Mouse (Mus musculus) liver, adult 2 months (tissue): ENCODE data around the gene Col1a2. TPM values are rescaled to one million over a fixed set of nuclear protein-coding genes. Genes with fewer than 3 reads are reported as not detected.

Experiments used
- DNase-seq: peaks from one replicate; pipeline ENCODE4 v3.0.0-alpha.2; 2011; ENCODE audit warnings: low read depth, low spot score; ENCODE audit errors: extremely low read depth
- H3K27ac ChIP-seq: fragments of 200-500 bp; replicated peaks from 2 replicates; pipeline ENCODE4 v1.5.1; 2012; ENCODE audit warnings: low read depth, mild to moderate bottlenecking, control low read depth, inconsistent platforms, low read length; ENCODE audit not compliant: insufficient read depth
- H3K27me3 ChIP-seq: fragments of 200-500 bp; 2 replicates; pipeline ENCODE4 v1.6.1; 2012; ENCODE audit warnings: mild to moderate bottlenecking, moderate library complexity, low read length, inconsistent platforms; ENCODE audit not compliant: control insufficient read depth, insufficient read depth
- H3K36me3 ChIP-seq: fragments of 200-500 bp; 2 replicates; pipeline ENCODE4 v1.6.1; 2012; ENCODE audit warnings: low read length, inconsistent platforms; ENCODE audit not compliant: control insufficient read depth, insufficient read depth
- H3K4me1 ChIP-seq: fragments of 200-500 bp; 2 replicates; pipeline ENCODE4 v1.6.1; 2011; ENCODE audit warnings: low read length; ENCODE audit not compliant: control insufficient read depth, insufficient read depth
- H3K4me3 ChIP-seq: fragments of 200-500 bp; 2 replicates; pipeline ENCODE4 v1.5.1; 2011; ENCODE audit warnings: low read depth, mild to moderate bottlenecking, control low read depth, low read length, moderate library complexity; ENCODE audit not compliant: insufficient read depth
- H3K79me2 ChIP-seq: fragments of 200-500 bp; 2 replicates; pipeline ENCODE4 v1.6.1; 2012; ENCODE audit warnings: inconsistent platforms, mild to moderate bottlenecking, low read length, moderate library complexity; ENCODE audit not compliant: control insufficient read depth, insufficient read depth
- H3K9ac ChIP-seq: fragments of 200-500 bp; 2 replicates; pipeline ENCODE4 v1.6.1; 2012; ENCODE audit warnings: low read depth, mild to moderate bottlenecking, control low read depth, inconsistent platforms, low read length
- CTCF ChIP-seq: fragments of 200-500 bp; IDR thresholded peaks from 2 replicates; pipeline ENCODE4 v1.5.1; 2011; ENCODE audit warnings: low read depth, low read length, control low read depth
- POLR2A ChIP-seq: fragments of 200-500 bp; IDR thresholded peaks from 2 replicates; pipeline ENCODE4 v1.6.1; 2011; ENCODE audit warnings: low read length, control low read depth; ENCODE audit not compliant: insufficient read depth; ENCODE audit errors: extremely low read depth
- WGBS: fragments of 180-500 bp; shearing (Covaris S2); methylation state at CpG from one replicate; pipeline ENCODE4 v1.1.7; 2018; 5-methylcytosine and 5-hydroxymethylcytosine counted together
- polyA plus RNA-seq: library from polyadenylated mRNA; depleted of rRNA; stranded (reverse); fragments of >200 nt; gene quantifications from 2 replicates; pipeline ENCODE4 v1.2.3, GENCODE M21; 2012
- total RNA-seq: library from RNA; depleted of rRNA; stranded (reverse); fragments of >200 nt; gene quantifications from 2 replicates; pipeline ENCODE4 v1.2.3, GENCODE M21; 2014

Col1a2 gene
- total and polyA plus RNA-seq, 2 experiments = 4.6 to 8.1 TPM

DNA sequence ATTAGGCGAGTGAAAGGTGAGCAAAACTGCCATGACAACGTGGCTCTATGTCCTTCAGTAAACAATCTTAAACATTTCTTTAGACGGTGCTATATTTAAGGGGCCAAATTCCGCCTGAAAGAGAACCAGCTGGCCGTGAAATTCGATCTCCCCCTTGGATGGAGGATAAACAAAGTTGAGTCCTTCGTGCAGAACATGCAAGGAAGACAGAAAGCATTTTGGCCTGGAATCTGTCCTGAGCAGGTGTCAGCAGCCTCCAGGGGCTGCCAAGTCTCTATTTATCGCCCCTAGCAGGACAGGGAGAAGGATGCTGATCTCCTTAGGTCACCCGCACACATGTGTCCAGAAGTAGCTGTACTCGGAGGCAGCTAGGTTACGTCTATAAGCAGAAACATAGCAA, 56.5 kb downstream of the Col1a2 start:
- TF ChIP-seq POLR2A (no peak), CTCF (no peak)
- no peak overlapping the region for H3K4me3 ChIP-seq
- no peak for DNase-seq
- H3K27ac ChIP-seq = no peak overlapping the region
- H3K36me3 ChIP-seq = no peaks in the 10 kb centered on the region
- H3K9ac ChIP-seq = no peak overlapping the region
- peaks cover 2% of the 10 kb centered on the region; the same call in 1 of the 2 replicates for H3K4me1 ChIP-seq
- no peaks in the 10 kb centered on the region for H3K27me3 ChIP-seq
- H3K79me2 ChIP-seq = no peaks in the 10 kb centered on the region
- WGBS = 63% methylated on average over 11 of the region's 11 CpGs

DNA sequence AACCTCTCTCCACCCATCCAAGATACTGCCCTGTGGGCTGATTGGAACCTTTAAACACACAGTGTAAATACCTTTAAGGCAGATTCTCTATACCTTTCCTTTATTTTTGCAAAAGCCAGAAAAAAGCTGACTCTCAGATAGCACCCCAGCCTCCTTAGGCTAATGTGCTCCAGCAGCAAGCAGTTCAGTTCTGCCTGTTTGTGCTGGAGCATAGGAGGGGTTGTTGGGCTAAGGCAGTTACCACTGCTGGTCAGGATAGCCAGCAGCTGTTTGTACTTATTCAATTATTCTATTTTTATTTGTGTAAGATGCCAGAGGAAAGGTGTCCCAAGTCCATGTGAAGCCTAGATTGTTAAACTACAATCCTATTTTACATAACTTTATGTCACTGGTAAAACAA, 57.0 kb downstream of the Col1a2 start:
- H3K4me1 ChIP-seq = peaks cover 2% of the 10 kb centered on the region; the same call in 1 of the 2 replicates
- no peaks in the 10 kb centered on the region for H3K79me2 ChIP-seq
- no peak overlapping the region for H3K9ac ChIP-seq
- H3K27ac ChIP-seq = no peak overlapping the region
- no peaks in the 10 kb centered on the region for H3K36me3 ChIP-seq
- H3K4me3 ChIP-seq = no peak overlapping the region
- TF ChIP-seq CTCF (no peak), POLR2A (no peak)
- DNase-seq = no peak
- no peaks in the 10 kb centered on the region for H3K27me3 ChIP-seq

DNA sequence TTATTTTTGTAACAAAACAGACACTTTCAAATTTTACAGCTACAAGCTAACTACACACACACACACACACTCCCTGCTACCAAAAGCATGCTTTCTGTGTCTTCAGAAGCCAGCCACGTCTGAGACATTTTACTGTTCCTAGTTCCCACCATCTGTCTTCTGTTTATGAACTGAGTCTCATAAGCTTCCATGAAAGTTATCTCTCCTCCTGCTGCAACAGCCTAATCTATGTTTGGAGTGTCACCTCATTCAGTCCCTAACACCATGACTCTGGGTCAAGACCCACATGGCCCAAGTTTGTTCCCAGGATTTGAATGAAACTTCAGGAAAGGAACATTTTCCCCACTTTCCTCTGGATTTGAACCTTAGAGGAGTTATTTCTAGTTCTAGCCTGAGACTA, 57.8 kb downstream of the Col1a2 start:
- TF ChIP-seq POLR2A = no peak
- no peak for TF ChIP-seq CTCF
- Histone ChIP-seq H3K79me2 (no peaks in the 10 kb centered on the region), H3K4me3 (no peak overlapping the region), H3K9ac (no peak overlapping the region), H3K27me3 (no peaks in the 10 kb centered on the region), H3K27ac (no peak overlapping the region), H3K4me1 (peaks cover 2% of the 10 kb centered on the region; the same call in 1 of the 2 replicates), H3K36me3 (no peaks in the 10 kb centered on the region)
- 74% methylated on average over 1 of the region's 1 CpGs for WGBS
- DNase-seq = no peak

DNA sequence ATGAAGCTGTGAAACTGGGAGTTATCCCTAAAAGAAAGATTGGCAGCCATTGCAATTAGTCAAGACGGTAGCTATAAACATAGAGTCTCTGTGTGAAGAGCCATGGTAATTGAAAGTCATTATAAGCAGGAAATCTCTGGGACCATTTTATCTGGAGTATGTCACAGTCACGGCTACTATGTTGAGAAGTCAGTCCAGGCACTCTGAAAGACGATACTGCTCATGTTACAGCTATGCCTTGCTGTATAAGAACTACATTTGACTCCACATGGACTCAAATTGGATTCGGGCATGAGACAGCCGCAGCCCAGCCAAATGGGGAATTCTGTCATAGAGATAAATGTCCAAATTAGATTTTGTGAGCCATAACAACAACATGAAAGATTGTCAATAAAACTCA, 58.9 kb downstream of the Col1a2 start:
- no peak overlapping the region for H3K27ac ChIP-seq
- H3K9ac ChIP-seq = no peak overlapping the region
- H3K27me3 ChIP-seq = no peaks in the 10 kb centered on the region
- 87% methylated on average over 5 of the region's 5 CpGs for WGBS
- TF ChIP-seq POLR2A (no peak), CTCF (no peak)
- H3K4me3 ChIP-seq = no peak overlapping the region
- H3K79me2 ChIP-seq = no peaks in the 10 kb centered on the region
- DNase-seq = no peak
- no peaks in the 10 kb centered on the region for H3K4me1 ChIP-seq
- H3K36me3 ChIP-seq = no peaks in the 10 kb centered on the region

DNA sequence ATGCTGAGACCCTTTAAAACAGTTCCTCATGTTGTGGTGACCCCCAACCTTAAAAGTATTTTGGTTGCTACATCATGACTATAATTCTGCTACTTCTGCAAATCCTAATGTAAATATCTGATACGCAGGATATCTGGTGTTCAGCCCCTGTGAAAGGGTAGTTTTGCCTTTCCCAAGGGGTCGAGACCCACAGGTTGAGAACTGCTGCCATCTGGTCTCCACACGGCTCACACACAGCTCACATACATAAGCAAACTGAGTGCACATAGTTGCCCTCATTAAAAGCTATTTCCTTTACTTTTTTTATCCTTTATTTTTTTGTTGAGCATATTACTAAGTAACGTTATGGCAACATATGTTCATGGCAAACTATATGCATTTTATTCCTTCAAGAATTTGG, 65.8 kb downstream of the Col1a2 start:
- H3K9ac ChIP-seq = no peak overlapping the region
- no peak overlapping the region for H3K4me3 ChIP-seq
- 80% methylated on average over 4 of the region's 4 CpGs for WGBS
- H3K27me3 ChIP-seq = no peaks in the 10 kb centered on the region
- no peaks in the 10 kb centered on the region for H3K4me1 ChIP-seq
- no peaks in the 10 kb centered on the region for H3K79me2 ChIP-seq
- H3K36me3 ChIP-seq = no peaks in the 10 kb centered on the region
- H3K27ac ChIP-seq = no peak overlapping the region
- TF ChIP-seq CTCF (no peak), POLR2A (no peak)
- DNase-seq = no peak

DNA sequence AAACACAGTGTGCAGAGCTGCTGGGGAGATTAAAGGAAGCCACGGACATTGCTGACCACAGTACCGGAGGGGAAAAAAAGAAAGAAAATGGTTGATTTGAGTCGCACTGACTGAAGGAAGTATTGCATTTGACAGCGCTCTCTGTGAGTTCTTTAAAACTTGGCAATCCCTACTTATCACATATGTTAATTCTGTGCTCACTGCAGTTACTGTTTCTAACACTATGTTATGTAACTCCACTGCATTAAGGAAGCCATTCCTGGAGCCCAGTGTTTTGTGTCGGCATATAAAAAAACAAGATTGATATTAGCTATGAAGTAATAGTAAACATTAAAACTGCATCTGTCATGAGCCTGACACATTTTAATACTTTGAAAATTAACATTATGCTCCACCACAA, 73.1 kb downstream of the Col1a2 start:
- H3K27ac ChIP-seq = no peak overlapping the region
- H3K4me3 ChIP-seq = no peak overlapping the region
- H3K79me2 ChIP-seq = no peaks in the 10 kb centered on the region
- no peak for DNase-seq
- 86% methylated on average over 5 of the region's 5 CpGs for WGBS
- H3K36me3 ChIP-seq = no peaks in the 10 kb centered on the region
- no peak overlapping the region for H3K9ac ChIP-seq
- H3K4me1 ChIP-seq = no peaks in the 10 kb centered on the region
- no peak for TF ChIP-seq POLR2A
- no peak for TF ChIP-seq CTCF
- no peaks in the 10 kb centered on the region for H3K27me3 ChIP-seq
